Mouse (Mus musculus): ENCODE results near the gene Akna. TPM values are rescaled to one million over a fixed set of nuclear protein-coding genes. Genes with fewer than 3 reads are reported as not detected.

The Akna gene
- polyA plus RNA-seq, 1 experiment from 2014 or later: 4.7 TPM

DNA sequence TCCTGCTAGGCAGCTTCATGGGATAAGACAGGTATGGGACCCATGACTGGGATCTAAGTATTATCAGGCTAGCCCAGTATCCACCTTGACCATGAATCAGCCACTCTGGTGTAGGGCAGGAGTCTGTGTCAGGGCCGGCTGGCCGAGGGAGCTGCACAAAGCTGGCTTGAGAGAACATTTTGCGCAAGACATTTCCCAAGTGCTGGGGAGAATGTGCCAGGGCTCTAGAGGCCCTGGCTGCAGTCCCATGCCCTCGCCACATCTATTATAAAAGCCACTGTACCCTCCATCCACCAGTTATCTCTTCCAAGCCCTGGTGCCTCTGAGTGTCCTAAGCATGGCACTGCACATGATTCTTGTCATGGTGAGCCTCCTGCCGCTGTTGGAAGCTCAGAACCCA lies 41.0 kb downstream of the Akna start, which contains the start of gene Orm2:
Gene Orm2 (plus strand): TSS at position 300 of the 400 bp plus-strand sequence.
- POLR2A ChIA-PET: no interaction called here
- no peak for DNase-seq (ENCODE audit: low read depth, low spot score)
- CTCF ChIA-PET: no interaction called here

DNA sequence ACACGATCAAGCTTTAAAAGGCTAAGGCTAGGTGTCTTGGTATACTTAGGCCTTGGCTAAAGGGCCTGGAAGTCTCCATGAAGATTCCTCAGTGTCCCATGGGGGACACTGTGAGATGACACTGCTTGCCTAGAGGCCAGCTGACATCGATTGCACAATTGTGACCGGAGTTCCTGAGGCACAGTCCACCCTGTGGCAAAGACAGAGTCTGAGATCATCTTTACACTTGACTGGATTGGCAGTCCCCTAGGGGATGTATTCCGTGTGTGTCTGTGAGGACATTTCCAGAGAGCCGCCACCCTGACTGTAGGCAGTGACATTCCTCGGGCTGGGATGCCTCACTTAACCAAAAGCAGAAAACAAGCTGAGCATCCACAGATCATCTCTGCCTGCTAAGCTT lies 43.3 kb downstream of the Akna start:
- CTCF ChIA-PET: no interaction called here
- DNase-seq (ENCODE audit: low read depth, low spot score) (no peak), ATAC-seq (no peak)
- POLR2A ChIA-PET: no interaction called here
- in situ Hi-C loops (cut with MboI; ENCODE audit: low pct_unique_long_range_greater_than_20kb): no loop called here
- no peaks in the 10 kb centered on the region for H3K27me3 ChIP-seq
- TF ChIP-seq CTCF (IDR thresholded peaks at IDR 0.05): no peak

More for the DNA sequence above, 41.0 kb downstream of the Akna start, which contains the start of gene Orm2:
- H3K27me3 ChIP-seq: no peaks in the 10 kb centered on the region
- TF ChIP-seq CTCF (IDR thresholded peaks at IDR 0.05): no peak
- ATAC-seq: peak; percentile 15
- in situ Hi-C loops (cut with MboI; ENCODE audit: low pct_unique_long_range_greater_than_20kb): no loop called here

DNA sequence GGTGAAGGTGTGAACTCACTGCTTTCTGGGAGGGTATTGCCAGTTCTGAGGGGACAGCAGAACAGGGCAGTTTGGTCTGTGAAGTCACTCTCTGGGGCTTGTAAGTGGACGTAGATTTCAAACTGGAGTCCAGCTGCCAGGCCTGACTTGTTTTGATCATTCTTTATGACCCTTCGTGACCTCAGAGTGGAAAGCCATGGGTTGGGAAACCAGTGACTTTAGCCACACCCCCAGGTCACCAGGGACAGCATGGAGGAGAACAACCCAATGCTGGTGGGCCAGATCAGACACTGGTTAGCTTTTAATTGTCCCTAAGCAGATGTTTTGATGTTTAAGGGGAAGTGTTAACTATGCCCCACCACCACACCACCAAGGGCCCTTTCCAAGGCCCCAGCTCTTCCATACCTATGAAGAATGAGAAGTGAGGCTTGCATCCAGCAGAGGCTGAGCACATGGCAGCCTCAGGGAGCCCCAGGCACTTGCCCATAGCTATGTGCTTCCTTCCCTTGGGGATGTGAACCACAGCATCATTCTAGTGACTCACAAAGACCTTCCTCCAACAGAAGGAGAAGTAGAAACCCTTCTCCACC lies 46.1 kb downstream of the Akna start:
- in situ Hi-C loops (cut with MboI; ENCODE audit: low pct_unique_long_range_greater_than_20kb): no loop called here
- no peak for ATAC-seq
- no peak for DNase-seq (ENCODE audit: low read depth, low spot score)
- H3K27me3 ChIP-seq: no peaks in the 10 kb centered on the region
- CTCF ChIA-PET: no interaction called here
- POLR2A ChIA-PET: interaction anchor here (0.5 to 0.6 kb wide), 2 partner anchors 9 to 251 kb away, joined by 3 to 4 read pairs; no protein-coding TSS in a partner anchor
- TF ChIP-seq CTCF (IDR thresholded peaks at IDR 0.05): no peak

DNA sequence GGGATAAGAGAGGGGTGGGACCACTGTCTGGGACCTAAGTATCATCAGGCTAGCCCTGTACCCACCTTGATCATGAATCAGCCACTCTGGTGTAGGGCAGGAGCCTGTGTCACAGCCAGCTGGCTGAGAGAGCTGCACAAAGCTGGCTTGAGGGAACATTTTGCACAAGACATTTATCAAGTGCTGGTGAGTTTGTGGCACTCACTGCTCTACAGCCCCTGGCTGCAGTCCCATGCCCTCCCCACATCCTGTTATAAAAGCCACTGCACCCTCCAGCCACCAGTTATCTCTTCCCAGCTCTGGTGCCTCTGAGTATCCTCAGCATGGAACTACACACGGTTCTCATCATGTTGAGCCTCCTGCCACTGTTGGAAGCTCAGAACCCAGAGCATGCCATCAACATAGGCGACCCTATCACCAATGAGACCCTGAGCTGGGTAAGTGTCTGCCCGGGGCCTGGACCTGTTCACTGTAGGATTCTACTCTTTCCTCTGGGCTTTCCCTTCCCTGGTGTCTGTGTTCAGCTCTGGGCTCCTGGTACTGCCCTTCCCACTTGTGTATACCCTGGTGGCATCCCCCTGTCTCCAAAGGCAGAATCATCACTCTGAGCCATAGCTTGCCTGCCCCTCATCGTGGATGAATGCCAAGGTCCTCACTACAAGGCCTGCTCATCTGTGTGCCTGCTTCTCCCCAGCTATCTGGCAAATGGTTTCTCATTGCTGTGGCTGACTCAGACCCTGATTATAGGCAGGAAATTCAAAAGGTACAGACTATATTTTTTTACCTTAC lies 47.1 kb downstream of the Akna start, which contains the start of gene Orm3:
Gene Orm3 (plus strand): TSS at position 286 of the 789 bp plus-strand sequence.
- ATAC-seq (no peak), DNase-seq (ENCODE audit: low read depth, low spot score) (no peak)
- no peaks in the 10 kb centered on the region for H3K27me3 ChIP-seq
- ChIA-PET CTCF (interaction anchor here (0.8 kb wide), 1 partner anchor 12 kb away, joined by 4 read pairs; no protein-coding TSS in a partner anchor), POLR2A (no interaction called here)
- TF ChIP-seq CTCF (IDR thresholded peaks at IDR 0.05): no peak
- in situ Hi-C loops (cut with MboI; ENCODE audit: low pct_unique_long_range_greater_than_20kb): no loop called here

DNA sequence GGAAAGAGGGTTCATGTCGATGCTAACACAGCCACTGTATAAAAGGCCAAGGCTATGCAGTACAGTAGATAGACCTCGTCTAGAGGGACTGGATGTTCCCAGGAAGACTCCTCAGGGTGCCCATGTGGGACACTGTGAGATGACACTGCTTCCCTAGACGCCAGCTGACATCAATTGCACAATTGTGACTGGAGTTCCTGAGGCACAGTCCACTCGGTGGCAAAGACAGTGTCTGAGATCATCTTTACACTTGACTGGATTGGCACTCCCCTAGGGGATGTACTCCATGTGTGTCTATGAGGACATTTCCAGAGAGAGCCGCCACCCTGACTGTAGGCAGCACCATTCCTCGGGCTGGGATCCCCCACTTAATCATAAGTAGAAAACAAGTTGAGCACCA lies 54.6 kb downstream of the Akna start:
- POLR2A ChIA-PET: interaction anchor here (0.6 to 1.0 kb wide), 2 partner anchors 9 to 18 kb away, joined by 3 to 4 read pairs; no protein-coding TSS in a partner anchor
- H3K27me3 ChIP-seq: no peaks in the 10 kb centered on the region
- no peak for TF ChIP-seq CTCF (IDR thresholded peaks at IDR 0.05)
- ATAC-seq (no peak), DNase-seq (ENCODE audit: low read depth, low spot score) (no peak)
- CTCF ChIA-PET: no interaction called here
- in situ Hi-C loops (cut with MboI; ENCODE audit: low pct_unique_long_range_greater_than_20kb): no loop called here

DNA sequence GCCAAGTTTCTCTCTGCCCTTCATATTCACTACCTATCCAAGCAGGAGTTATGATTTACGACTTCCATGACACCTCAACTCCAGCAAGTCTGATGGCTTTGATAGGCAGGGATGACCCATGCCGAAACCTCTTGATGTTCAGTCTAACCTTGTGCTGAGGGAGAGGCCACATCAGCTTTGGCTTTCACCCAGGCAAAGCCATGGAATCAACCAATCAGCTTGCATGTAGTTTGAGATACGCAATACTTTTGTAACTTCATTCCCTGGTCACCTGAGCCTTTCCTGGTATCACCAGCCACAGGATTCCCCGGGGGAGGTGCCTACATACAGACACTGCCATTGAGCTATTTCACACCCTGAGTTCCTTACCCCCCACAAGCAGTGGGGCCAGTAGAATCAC lies 56.5 kb downstream of the Akna start:
- no peaks in the 10 kb centered on the region for H3K27me3 ChIP-seq
- in situ Hi-C loops (cut with MboI; ENCODE audit: low pct_unique_long_range_greater_than_20kb): no loop called here
- no peak for TF ChIP-seq CTCF (IDR thresholded peaks at IDR 0.05)
- DNase-seq (ENCODE audit: low read depth, low spot score) (no peak), ATAC-seq (no peak)
- ChIA-PET POLR2A (interaction anchor here (1.1 kb wide), 1 partner anchor 8 kb away, joined by 3 read pairs; no protein-coding TSS in a partner anchor), CTCF (interaction anchor here (1.0 kb wide), 1 partner anchor 22 kb away, joined by 3 read pairs; no protein-coding TSS in a partner anchor)

DNA sequence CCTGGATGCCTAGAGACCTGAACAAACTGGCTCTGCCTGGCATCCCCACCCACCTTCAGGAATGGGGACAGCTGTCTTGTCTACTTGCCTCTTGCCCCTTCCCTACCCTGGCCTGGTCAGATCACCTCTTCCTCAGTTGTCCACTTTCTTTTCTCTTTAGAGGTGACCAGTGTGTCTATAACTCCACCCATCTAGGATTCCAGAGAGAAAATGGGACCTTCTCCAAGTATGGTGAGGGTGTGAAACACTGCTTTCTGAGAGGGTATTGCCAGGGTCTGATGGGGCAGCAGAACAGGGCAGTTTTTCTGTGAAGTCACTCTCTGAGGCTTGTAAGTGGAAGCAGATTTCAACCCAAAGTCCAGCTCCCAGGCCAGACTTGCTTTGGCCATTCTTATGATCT lies 57.9 kb downstream of the Akna start:
- DNase-seq (ENCODE audit: low read depth, low spot score): no peak
- no peak for TF ChIP-seq CTCF (IDR thresholded peaks at IDR 0.05)
- POLR2A ChIA-PET: interaction anchor here (1.1 kb wide), 1 partner anchor 9 kb away, joined by 3 read pairs; no protein-coding TSS in a partner anchor
- in situ Hi-C loops (cut with MboI; ENCODE audit: low pct_unique_long_range_greater_than_20kb): no loop called here
- CTCF ChIA-PET: interaction anchor here (1.1 kb wide), 1 partner anchor 9 kb away, joined by 3 read pairs; no protein-coding TSS in a partner anchor
- H3K27me3 ChIP-seq: no peaks in the 10 kb centered on the region
- ATAC-seq: no peak

DNA sequence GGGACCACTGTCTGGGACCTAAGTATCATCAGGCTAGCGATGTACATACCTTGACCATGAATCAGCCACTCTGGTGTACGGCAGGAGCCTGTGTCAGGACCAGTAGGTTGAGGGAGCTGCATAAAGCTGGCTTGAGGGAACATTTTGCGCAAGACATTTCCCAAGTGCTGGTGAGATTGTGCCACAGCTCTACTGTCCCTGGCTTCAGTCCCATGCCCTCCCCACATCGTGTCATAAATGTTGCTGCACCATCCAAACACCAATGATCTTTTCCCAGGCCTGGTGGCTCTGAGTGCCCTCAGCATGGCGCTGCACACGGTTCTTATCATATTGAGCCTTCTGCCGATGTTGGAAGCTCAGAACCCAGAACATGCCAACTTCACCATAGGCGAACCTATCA lies 58.9 kb downstream of the Akna start, which contains the start of gene Orm1:
Gene Orm1 (plus strand): TSS at position 266 of the 400 bp plus-strand sequence.
- POLR2A ChIA-PET: interaction anchor here (1.2 kb wide), 1 partner anchor 10 kb away, joined by 4 read pairs; no protein-coding TSS in a partner anchor
- in situ Hi-C loops (cut with MboI; ENCODE audit: low pct_unique_long_range_greater_than_20kb): no loop called here
- no peak for DNase-seq (ENCODE audit: low read depth, low spot score)
- no peak for TF ChIP-seq CTCF (IDR thresholded peaks at IDR 0.05)
- CTCF ChIA-PET: interaction anchor here (1.1 kb wide), 1 partner anchor 10 kb away, joined by 3 read pairs; no protein-coding TSS in a partner anchor
- peak; percentile 29 for ATAC-seq
- H3K27me3 ChIP-seq: no peaks in the 10 kb centered on the region

DNA sequence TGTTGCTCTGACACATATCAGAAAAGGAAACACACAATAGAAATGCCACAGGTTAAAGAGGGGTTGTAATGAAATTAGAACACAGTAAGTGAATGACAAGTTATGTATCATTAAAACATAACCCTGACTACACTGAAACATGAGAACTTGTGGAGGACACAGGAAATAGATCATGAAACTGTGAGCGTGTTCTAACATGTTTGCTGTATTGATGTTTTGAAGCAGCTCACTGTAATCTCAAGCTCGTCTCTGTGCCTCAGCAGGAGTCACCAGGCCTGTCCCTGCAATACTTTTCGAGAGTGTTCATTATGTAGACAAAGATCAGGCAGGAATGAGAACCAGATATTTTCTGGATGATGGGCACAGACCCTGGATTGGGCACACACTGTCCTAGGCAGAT lies 59.5 kb downstream of the Akna start:
- CTCF ChIA-PET: no interaction called here
- TF ChIP-seq CTCF (IDR thresholded peaks at IDR 0.05): no peak
- POLR2A ChIA-PET: interaction anchor here (1.2 kb wide), 1 partner anchor 11 kb away, joined by 4 read pairs; no protein-coding TSS in a partner anchor
- in situ Hi-C loops (cut with MboI; ENCODE audit: low pct_unique_long_range_greater_than_20kb): no loop called here
- no peak for ATAC-seq
- H3K27me3 ChIP-seq: no peaks in the 10 kb centered on the region
- DNase-seq (ENCODE audit: low read depth, low spot score): no peak

DNA sequence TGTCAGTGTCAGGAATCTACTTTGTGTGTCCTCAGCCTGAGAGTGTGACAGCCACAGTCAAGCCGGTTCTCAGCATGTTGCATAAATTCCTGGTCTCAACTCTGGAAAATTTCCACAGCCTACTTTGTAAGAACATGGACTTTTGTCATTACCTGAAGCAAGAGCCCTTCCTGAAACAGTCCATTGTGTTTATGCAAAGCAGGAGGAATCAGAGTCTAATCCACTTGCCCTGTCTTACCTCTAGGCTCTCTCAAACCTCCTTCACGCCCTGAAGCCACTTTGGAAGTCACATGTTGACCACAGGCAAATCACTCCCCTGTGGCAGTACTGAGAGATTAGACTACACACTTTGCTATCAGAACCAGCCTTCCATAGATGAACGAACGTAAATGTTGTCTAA lies 60.7 kb downstream of the Akna start:
- DNase-seq (ENCODE audit: low read depth, low spot score): no peak
- CTCF ChIA-PET: no interaction called here
- POLR2A ChIA-PET: no interaction called here
- in situ Hi-C loops (cut with MboI; ENCODE audit: low pct_unique_long_range_greater_than_20kb): no loop called here
- H3K27me3 ChIP-seq: no peaks in the 10 kb centered on the region
- TF ChIP-seq CTCF (IDR thresholded peaks at IDR 0.05): no peak
- ATAC-seq: no peak
